Mouse (Mus musculus) lung, embryonic 15.5 days (tissue): ENCODE measurements around the gene Rpl41. TPM values are rescaled to one million over a fixed set of nuclear protein-coding genes. Genes with fewer than 3 reads are reported as not detected.
"Not testable (repeated sequence)": the region's sequence is repeated elsewhere in the genome, so short reads cannot be mapped to it uniquely, and the experiment has no call there.

Source experiments
- ATAC-seq: fragments of 200-750 bp; cut with Nextera tagmentation; 2 replicates; pipeline ENCODE4 v1.8.0; 2017; ENCODE audit warnings: moderate number of reproducible peaks, borderline replicate concordance; ENCODE audit not compliant: low FRiP score, low TSS enrichment; ENCODE audit errors: extremely low read depth
- H3K27ac ChIP-seq: fragments of 300-500 bp; sonication (generic); 2 replicates; pipeline ENCODE4 v1.5.1; 2015; ENCODE audit warnings: moderate library complexity, mild to moderate bottlenecking, inconsistent platforms
- H3K27me3 ChIP-seq: fragments of 300-500 bp; sonication (generic); 2 replicates; pipeline ENCODE4 v1.6.1; 2015; ENCODE audit warnings: inconsistent platforms
- H3K36me3 ChIP-seq: fragments of 300-500 bp; sonication (generic); 2 replicates; pipeline ENCODE4 v1.6.1; 2015; ENCODE audit warnings: inconsistent platforms
- H3K4me1 ChIP-seq: fragments of 300-500 bp; sonication (generic); 2 replicates; pipeline ENCODE4 v1.6.1; 2015; ENCODE audit warnings: inconsistent platforms
- H3K4me2 ChIP-seq: fragments of 300-500 bp; sonication (generic); 2 replicates; pipeline ENCODE4 v1.6.1; 2015; ENCODE audit warnings: inconsistent platforms, mild to moderate bottlenecking, moderate library complexity
- H3K4me3 ChIP-seq: fragments of 300-500 bp; sonication (generic); 2 replicates; pipeline ENCODE4 v1.5.1; 2015; ENCODE audit warnings: mild to moderate bottlenecking, inconsistent platforms
- H3K9ac ChIP-seq: fragments of 300-500 bp; sonication (generic); 2 replicates; pipeline ENCODE4 v1.6.1; 2015; ENCODE audit warnings: inconsistent platforms
- H3K9me3 ChIP-seq: fragments of 300-500 bp; sonication (generic); 2 replicates; pipeline ENCODE4 v1.6.1; 2016; ENCODE audit warnings: inconsistent platforms
- WGBS: fragments of 180-500 bp; shearing (Covaris S2); methylation state at CpG from one replicate; pipeline ENCODE4 v1.1.7; 2015; 5-methylcytosine and 5-hydroxymethylcytosine counted together
- polyA plus RNA-seq: library from polyadenylated mRNA; unstranded; fragments of >200 nt; fragmentation: Nextera tagmentation; extraction: Ambion mirVana; gene quantifications from 2 replicates; pipeline ENCODE4 v1.2.1, GENCODE M21; 2015

Rpl41 gene
- polyA plus RNA-seq, 1 experiment from 2014 or later, result 3,783 TPM

GRCm38 (mm10) chr10:128550144-128550823 is 1.2 kb upstream of the Rpl41 start:
- 87% methylated on average over 11 of the region's 11 CpGs for WGBS
- ATAC-seq, result not testable (repeated sequence)

GRCm38 (mm10) chr10:128549682-128550057 is 565 bp upstream of the Rpl41 start:
- 64% methylated on average over 6 of the region's 6 CpGs for WGBS
- peak overlapping the region; percentile 57; the same call in 1 of the 2 replicates for H3K27ac ChIP-seq
- peaks cover 11% of the 10 kb centered on the region for H3K36me3 ChIP-seq
- H3K4me1 ChIP-seq, result peaks cover 15% of the 10 kb centered on the region
- not testable (repeated sequence) for H3K4me3 ChIP-seq, H3K9me3 ChIP-seq, ATAC-seq, H3K9ac ChIP-seq, H3K27me3 ChIP-seq
- H3K4me2 ChIP-seq, result peak overlapping the region; percentile 88; the same call in 1 of the 2 replicates

More at GRCm38 (mm10) chr10:128550144-128550823, 1.2 kb upstream of the Rpl41 start:
- H3K4me1 ChIP-seq, result peaks cover 15% of the 10 kb centered on the region
- not testable (repeated sequence) for H3K27me3 ChIP-seq, H3K9me3 ChIP-seq, H3K36me3 ChIP-seq, H3K27ac ChIP-seq, H3K9ac ChIP-seq, H3K4me2 ChIP-seq, H3K4me3 ChIP-seq

- H3K9ac ChIP-seq, result peak overlapping the region; percentile 74
- not testable (repeated sequence) for H3K9me3 ChIP-seq, ATAC-seq, H3K27me3 ChIP-seq
- peak overlapping the region; percentile 88 for H3K4me3 ChIP-seq
- peaks cover 25% of the 10 kb centered on the region for H3K36me3 ChIP-seq
- WGBS, result 0% methylated on average over 30 of the region's 30 CpGs
- peak overlapping the region; percentile 93 for H3K27ac ChIP-seq
- H3K4me1 ChIP-seq, result peaks cover 15% of the 10 kb centered on the region
- H3K4me2 ChIP-seq, result peak overlapping the region; percentile 88
Observed at GRCm38 (mm10) chr10:128548051-128548791, 884 bp downstream of the Rpl41 start.

DNA sequence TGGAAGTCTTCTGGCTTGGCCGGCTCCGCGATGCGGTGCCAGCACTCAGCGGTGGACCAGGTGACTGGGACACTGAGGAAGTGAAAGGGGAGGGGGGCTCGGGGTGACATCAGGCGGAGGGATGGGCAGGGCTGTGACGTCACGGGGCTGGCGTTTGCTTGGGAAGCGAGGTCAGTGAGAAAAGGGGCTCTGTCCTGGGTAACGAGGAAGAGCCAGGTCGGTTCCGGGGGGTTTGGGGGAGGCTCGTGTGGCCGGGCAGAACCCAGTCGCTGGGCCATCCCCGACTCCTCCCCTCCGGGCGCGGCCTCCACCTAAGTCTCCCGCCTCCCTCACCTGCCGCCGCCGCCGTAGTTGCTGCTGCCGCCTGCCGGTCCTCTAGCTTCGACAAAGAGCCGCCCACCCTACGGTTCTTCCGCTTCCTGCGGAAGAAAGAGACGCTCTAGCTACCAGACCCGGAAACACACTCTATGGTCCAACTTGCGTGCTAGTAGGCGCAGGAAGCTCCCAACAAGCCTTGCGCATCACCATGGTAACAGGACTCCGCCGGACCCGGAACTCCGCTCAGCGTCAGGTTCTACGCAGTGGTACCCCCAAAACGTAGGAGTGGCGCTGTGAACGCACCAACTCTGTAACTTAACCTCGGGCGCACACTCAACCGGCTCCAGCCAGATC is 1.6 kb downstream of the Rpl41 start, which contains the start of gene Zc3h10:
TSS of gene Zc3h10 (minus strand) at position 414 of the 672 bp plus-strand sequence.
- Histone ChIP-seq H3K9ac (peak within 1 kb of the TSS; percentile 74), H3K4me3 (peak within 1 kb of the TSS; percentile 88), H3K4me2 (peak within 1 kb of the TSS; percentile 88), H3K27ac (peak within 1 kb of the TSS; percentile 93), H3K4me1 (peaks cover 15% of the 10 kb centered on the region), H3K27me3 (no peaks in the 10 kb centered on the region), H3K36me3 (peaks cover 32% of the 10 kb centered on the region), H3K9me3 (no peaks in the 10 kb centered on the region)
- WGBS, result under 1% methylated on average over 50 of the region's 50 CpGs
- ATAC-seq, result peak; percentile 90

DNA sequence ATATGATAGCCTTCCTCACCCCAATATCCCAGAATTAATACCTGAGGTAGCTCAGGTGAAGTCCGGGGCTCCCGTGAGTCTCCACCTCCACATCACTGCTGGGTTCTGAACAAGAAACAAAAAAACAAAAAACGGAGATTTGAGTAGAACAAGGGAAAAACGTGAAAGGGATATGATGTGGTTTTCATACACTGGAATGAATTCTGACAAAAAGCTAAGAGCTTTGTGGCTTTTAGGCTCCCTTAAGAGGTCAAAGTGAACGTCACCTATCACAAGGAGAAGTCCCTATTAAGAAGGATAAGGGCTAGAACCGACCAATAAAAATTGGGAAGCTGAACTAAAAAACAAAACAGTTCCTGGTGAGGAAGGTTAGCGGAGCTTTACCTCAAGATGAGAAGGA is 2.3 kb downstream of the Rpl41 start:
- Histone ChIP-seq H3K4me1 (peaks cover 15% of the 10 kb centered on the region), H3K27me3 (no peaks in the 10 kb centered on the region), H3K4me2 (peak overlapping the region; percentile 88), H3K36me3 (peaks cover 38% of the 10 kb centered on the region), H3K27ac (peak overlapping the region; percentile 93), H3K9me3 (no peaks in the 10 kb centered on the region), H3K9ac (peak overlapping the region; percentile 73), H3K4me3 (peak overlapping the region; percentile 88)
- ATAC-seq, result no peak
- 10% methylated on average over 7 of the region's 7 CpGs for WGBS

GRCm38 (mm10) chr10:128546361-128546760 is 2.7 kb downstream of the Rpl41 start:
- Histone ChIP-seq H3K4me3 (peak overlapping the region; percentile 88), H3K9ac (peak overlapping the region; percentile 73), H3K27me3 (no peaks in the 10 kb centered on the region), H3K4me2 (peak overlapping the region; percentile 88), H3K27ac (peak overlapping the region; percentile 93), H3K36me3 (peaks cover 38% of the 10 kb centered on the region), H3K4me1 (peaks cover 15% of the 10 kb centered on the region), H3K9me3 (no peaks in the 10 kb centered on the region)
- no peak for ATAC-seq
- WGBS, result 10% methylated on average over 4 of the region's 4 CpGs

- Histone ChIP-seq H3K27me3 (no peaks in the 10 kb centered on the region), H3K9me3 (no peaks in the 10 kb centered on the region), H3K27ac (0 out of 2 replicates have a peak overlapping the region, but pooled peaks have one; percentile 21), H3K36me3 (peaks cover 38% of the 10 kb centered on the region), H3K4me2 (no peak overlapping the region), H3K4me1 (peaks cover 15% of the 10 kb centered on the region), H3K4me3 (no peak overlapping the region), H3K9ac (no peak overlapping the region)
- 70% methylated on average over 3 of the region's 3 CpGs for WGBS
- ATAC-seq, result no peak
Observed at GRCm38 (mm10) chr10:128545570-128545898, 3.6 kb downstream of the Rpl41 start.

DNA sequence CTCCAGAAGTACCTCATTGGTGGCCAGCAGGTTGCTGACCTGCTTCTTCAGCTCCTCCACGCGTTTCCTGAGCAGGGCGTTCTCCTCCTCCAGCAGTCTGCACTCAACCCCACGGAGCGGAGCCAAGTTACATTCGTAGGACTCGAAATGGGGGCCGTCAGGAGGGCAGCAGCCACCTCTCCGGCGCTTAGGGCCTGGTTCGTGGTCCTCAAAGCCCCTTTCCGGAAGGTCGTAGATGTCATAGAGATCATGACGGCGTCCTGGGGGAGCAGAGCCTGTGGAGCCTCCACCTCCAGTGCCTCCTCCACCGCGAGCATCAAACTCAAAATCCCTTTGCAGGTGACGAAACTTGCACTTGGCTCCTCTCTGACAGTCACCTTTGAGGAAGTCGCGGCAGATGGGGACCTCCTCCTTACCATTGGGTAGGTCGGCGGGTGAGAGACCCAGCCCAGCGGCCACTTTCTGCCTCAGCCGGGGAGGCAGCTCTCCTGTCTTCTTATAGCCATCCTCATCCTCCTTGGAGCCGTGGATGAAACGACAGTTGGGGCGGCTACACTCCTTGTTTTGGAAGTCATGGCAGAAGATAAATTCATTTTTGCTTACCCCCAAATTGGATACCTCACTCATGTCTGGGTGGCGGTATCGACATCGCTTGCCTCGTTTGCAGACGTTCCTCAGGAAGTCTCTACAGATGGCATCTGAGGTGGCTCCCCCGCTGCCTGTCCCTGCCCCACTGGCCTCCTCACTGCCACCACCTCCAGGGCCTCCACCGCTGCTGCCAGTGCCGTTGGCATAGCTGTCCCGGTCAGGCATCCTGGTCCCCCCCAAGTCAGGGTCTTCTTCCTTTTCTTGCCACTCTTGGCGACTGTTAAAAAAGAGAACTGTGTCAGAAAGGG is 4.2 kb downstream of the Rpl41 start:
- ATAC-seq, result no peak
- WGBS, result 92% methylated on average over 37 of the region's 37 CpGs

DNA sequence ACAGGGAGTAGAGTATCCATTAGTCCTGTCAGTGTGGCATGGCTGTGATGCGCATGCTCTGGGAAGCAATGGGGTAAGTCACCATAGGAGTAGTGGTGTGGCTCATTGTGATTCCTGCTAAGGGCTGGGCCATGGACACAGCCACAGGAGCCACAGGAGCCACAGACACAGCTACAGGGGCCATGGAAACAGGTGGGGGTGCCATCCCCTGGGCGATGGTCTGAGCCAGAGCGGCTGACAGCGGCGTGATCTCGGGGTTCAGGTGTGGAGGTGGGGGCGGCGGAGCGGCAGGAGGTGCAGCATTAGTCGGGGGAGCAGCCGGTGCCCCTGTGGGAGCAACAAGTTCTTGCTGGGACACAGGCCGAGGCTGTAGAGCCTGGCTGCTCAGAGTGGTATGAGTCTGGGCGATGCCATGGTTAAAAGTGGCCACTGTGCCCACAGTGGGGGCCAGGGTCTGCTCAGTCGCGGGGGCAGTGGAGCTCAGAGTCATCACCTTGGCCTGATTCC is 4.9 kb downstream of the Rpl41 start:
- H3K27me3 ChIP-seq, result no peaks in the 10 kb centered on the region
- no peaks in the 10 kb centered on the region for H3K9me3 ChIP-seq
- no peak overlapping the region for H3K9ac ChIP-seq
- WGBS, result 95% methylated on average over 15 of the region's 15 CpGs
- no peak overlapping the region for H3K27ac ChIP-seq
- peaks cover 15% of the 10 kb centered on the region for H3K4me1 ChIP-seq
- H3K4me3 ChIP-seq, result no peak overlapping the region
- no peak for ATAC-seq
- no peak overlapping the region for H3K4me2 ChIP-seq
- H3K36me3 ChIP-seq, result peaks cover 38% of the 10 kb centered on the region

More for the DNA sequence above, 4.2 kb downstream of the Rpl41 start:
- no peak overlapping the region for H3K4me2 ChIP-seq
- H3K9me3 ChIP-seq, result no peaks in the 10 kb centered on the region
- no peaks in the 10 kb centered on the region for H3K27me3 ChIP-seq
- H3K4me3 ChIP-seq, result no peak overlapping the region
- peaks cover 38% of the 10 kb centered on the region for H3K36me3 ChIP-seq
- H3K4me1 ChIP-seq, result peaks cover 15% of the 10 kb centered on the region
- H3K9ac ChIP-seq, result no peak overlapping the region
- H3K27ac ChIP-seq, result no peak overlapping the region

DNA sequence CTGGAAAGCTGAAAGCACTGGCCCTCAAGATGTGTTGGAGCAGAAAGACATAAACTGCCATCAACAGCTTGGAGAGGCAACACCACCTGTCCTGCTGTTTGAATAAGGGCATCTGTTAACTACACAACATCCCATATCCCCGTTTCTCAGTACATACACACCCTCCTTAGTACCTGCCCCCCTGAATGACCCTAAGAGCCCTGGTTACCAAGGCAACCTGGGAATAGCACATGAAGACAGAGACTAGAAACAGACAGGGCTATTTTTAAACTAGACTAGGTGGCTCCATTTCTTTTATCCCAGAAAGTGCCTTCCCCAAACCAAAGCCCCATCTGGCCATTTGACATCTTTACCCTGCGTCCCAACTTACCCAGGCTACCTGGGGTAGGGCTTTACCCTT is 6.0 kb downstream of the Rpl41 start:
- Histone ChIP-seq H3K4me3 (no peak overlapping the region), H3K9me3 (no peaks in the 10 kb centered on the region), H3K36me3 (peaks cover 38% of the 10 kb centered on the region), H3K27me3 (no peaks in the 10 kb centered on the region), H3K4me2 (no peak overlapping the region), H3K4me1 (peaks cover 15% of the 10 kb centered on the region), H3K9ac (no peak overlapping the region), H3K27ac (no peak overlapping the region)
- ATAC-seq, result no peak
- 54% methylated on average over 2 of the region's 2 CpGs for WGBS

GRCm38 (mm10) chr10:128538340-128538870 is 10.7 kb downstream of the Rpl41 start:
- WGBS, result 83% methylated on average over 1 of the region's 1 CpGs
- no peak overlapping the region for H3K9ac ChIP-seq
- H3K27me3 ChIP-seq, result no peaks in the 10 kb centered on the region
- no peaks in the 10 kb centered on the region for H3K9me3 ChIP-seq
- peaks cover 15% of the 10 kb centered on the region for H3K36me3 ChIP-seq
- no peak for ATAC-seq
- no peaks in the 10 kb centered on the region; the same call in 1 of the 2 replicates for H3K4me1 ChIP-seq
- no peak overlapping the region for H3K4me2 ChIP-seq
- no peak overlapping the region for H3K27ac ChIP-seq
- no peak overlapping the region for H3K4me3 ChIP-seq
